ENCODE assay signal across 8 mouse cellular contexts in genomic region chr4:130107444-130108131, GRCm38 (mm10). TPM values are rescaled to one million over a fixed set of nuclear protein-coding genes. Genes with fewer than 3 reads are reported as not detected.
A peak's percentile ranks its signal among the peaks of the same experiment; 100 is the strongest.
DNase-seq lines count a peak whose midpoint lies in the region; ATAC-seq lines count a peak whose summit lies in the region.

No protein-coding gene starts in this region.

- no peaks in the 10 kb centered on the region for H3K27me3 ChIP-seq in hindbrain, embryonic 12.5 days

- ATAC-seq in hindbrain, embryonic 12.5 days (ENCODE audit: low FRiP score): peak; percentile 97

- H3K4me1 ChIP-seq in hindbrain, embryonic 12.5 days: peaks cover 8% of the 10 kb centered on the region

- H3K9ac ChIP-seq in hindbrain, embryonic 12.5 days: peak overlapping the region; percentile 64

- DNase-seq in Muller cell, postnatal 12 days (ENCODE audit: inconsistent ontology term): peak; percentile 96
- DNase-seq in cerebellum, adult 9-11 months: peak; percentile 99
- DNase-seq in frontal cortex, postnatal 10 days (ENCODE audit: low spot score in 2 of 2): peak; percentile 98 to 100
- peak; percentile 100 for DNase-seq in layer of hippocampus, postnatal 14 days (ENCODE audit: low spot score in 2 of 2)
- peak; percentile 100 for DNase-seq in lung, postnatal 14 days
- DNase-seq in retina, adult 2 months (ENCODE audit: low read depth, low spot score): peak; percentile 100
- peak; percentile 99 to 100 for DNase-seq in thymus, postnatal 36 days

- H3K4me2 ChIP-seq in hindbrain, embryonic 12.5 days (replicated peaks): peak overlapping the region; percentile 62

- peak overlapping the region; percentile 64 for H3K4me3 ChIP-seq in hindbrain, embryonic 12.5 days

- H3K36me3 ChIP-seq in hindbrain, embryonic 12.5 days: no peaks in the 10 kb centered on the region

- H3K9me3 ChIP-seq in hindbrain, embryonic 12.5 days (replicated peaks): peaks cover 7% of the 10 kb centered on the region

- no peak overlapping the region for H3K27ac ChIP-seq in hindbrain, embryonic 12.5 days

- under 1% methylated on average over 39 of the region's 39 CpGs for WGBS in hindbrain, embryonic 12.5 days

RNA-seq across cellular contexts. Expression of gene Pef1, which starts 5.2 kb away (rescaled TPM):
- polyA plus RNA-seq in hindbrain, embryonic 12.5 days (2016; fragmentation: Nextera tagmentation; extraction: Ambion mirVana): 59.7 and 61.0 TPM in 2 replicates
- total RNA-seq in layer of hippocampus, postnatal 14 days (2021): 10 to 100 TPM; 46.5 to 46.6 TPM

RNA-seq across cellular contexts. Expression of gene Hcrtr1, which starts 31.6 kb away (rescaled TPM):
- 1.0 and 1.3 TPM in 2 replicates for polyA plus RNA-seq in hindbrain, embryonic 12.5 days (2016; fragmentation: Nextera tagmentation; extraction: Ambion mirVana)
- 10 to 100 TPM; 10.2 to 10.9 TPM for total RNA-seq in layer of hippocampus, postnatal 14 days (2021)

RNA-seq across cellular contexts. Expression of gene Col16a1, which starts 59.9 kb away (rescaled TPM):
- polyA plus RNA-seq in hindbrain, embryonic 12.5 days (2016; fragmentation: Nextera tagmentation; extraction: Ambion mirVana): 29.8 and 32.5 TPM in 2 replicates
- 10 to 100 TPM; 11.4 to 16.2 TPM for total RNA-seq in layer of hippocampus, postnatal 14 days (2021)
